Mouse (Mus musculus) cerebellum, adult (tissue): ENCODE results near the gene Sart3.
"Not testable (repeated sequence)": the region's sequence is repeated elsewhere in the genome, so short reads cannot be mapped to it uniquely, and the experiment has no call there.

Source experiments
- ATAC-seq: cut with Nextera tagmentation; 2 replicates; pipeline ENCODE4 v1.9.2; 2017; ENCODE audit warnings: mild to moderate bottlenecking, moderate library complexity, mixed read lengths; ENCODE audit not compliant: insufficient number of reproducible peaks, low FRiP score, low TSS enrichment

Gene Sart3

GRCm38 (mm10) chr5:113772450-113772895 is at the start of gene Sart3, which contains the start of gene Iscu:
Gene Sart3, minus strand, starts transcription at chr5:113772510.
Gene Iscu, plus strand, starts transcription at chr5:113772748.
- peak; percentile 71 for ATAC-seq

GRCm38 (mm10) chr5:113818572-113818971 is 46.3 kb upstream of the Sart3 start:
- no peak for ATAC-seq

- ATAC-seq = peak; percentile 49; the same call in 1 of the 2 replicates
These were observed 43.4 kb upstream of the Sart3 start for GRCm38 (mm10) chr5:113815638-113816152.

GRCm38 (mm10) chr5:113815041-113815389 is 42.7 kb upstream of the Sart3 start:
- ATAC-seq = no peak

DNA sequence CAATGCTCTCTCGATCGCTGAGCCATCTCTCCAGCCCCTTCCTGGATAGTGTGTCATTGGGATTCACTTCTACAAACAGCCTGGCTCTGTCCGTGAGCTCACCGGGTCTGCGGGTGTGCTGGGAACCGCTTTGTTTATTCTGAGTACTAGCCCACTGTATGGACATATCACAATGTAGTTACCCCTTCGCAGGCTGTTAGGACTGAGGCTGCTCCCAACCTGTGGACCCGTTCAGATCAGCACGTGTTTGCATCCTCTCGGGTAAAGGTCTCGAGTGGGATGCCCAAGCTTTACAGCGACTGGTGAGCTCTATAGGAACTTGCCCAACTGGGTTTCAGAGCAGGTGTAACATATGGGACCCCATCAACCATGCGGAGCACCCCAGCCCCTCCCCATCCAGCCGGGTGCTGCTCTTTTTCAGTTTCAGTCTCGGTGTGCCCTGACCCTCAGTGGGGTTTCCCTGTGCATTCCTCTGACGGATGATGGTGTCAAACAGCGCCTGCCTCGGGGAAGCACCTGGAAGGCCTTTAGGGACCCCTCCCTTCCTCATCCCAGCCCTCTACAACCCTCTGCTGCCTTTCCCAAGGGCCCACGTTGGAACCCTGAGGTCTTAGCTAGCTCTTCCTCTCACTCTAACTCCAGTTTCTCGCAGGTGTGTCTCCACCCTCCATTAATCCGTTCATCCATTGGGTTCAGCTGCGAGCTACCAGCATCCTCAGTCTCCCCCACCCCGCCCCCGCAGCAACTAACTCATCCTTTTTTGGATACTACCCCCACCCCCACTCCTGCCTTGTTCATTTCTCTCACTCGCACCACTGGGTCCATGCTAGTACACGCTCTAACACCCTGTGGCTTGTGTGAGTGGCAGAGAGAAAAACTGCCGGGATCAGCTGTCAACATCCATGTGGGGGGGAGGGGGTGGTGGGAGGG is 42.1 kb upstream of the Sart3 start:
- no peak for ATAC-seq

- ATAC-seq = no peak
These were observed 41.3 kb upstream of the Sart3 start for GRCm38 (mm10) chr5:113813608-113814007.

- no peak for ATAC-seq
These were observed 40.3 kb upstream of the Sart3 start for GRCm38 (mm10) chr5:113812638-113813037.

DNA sequence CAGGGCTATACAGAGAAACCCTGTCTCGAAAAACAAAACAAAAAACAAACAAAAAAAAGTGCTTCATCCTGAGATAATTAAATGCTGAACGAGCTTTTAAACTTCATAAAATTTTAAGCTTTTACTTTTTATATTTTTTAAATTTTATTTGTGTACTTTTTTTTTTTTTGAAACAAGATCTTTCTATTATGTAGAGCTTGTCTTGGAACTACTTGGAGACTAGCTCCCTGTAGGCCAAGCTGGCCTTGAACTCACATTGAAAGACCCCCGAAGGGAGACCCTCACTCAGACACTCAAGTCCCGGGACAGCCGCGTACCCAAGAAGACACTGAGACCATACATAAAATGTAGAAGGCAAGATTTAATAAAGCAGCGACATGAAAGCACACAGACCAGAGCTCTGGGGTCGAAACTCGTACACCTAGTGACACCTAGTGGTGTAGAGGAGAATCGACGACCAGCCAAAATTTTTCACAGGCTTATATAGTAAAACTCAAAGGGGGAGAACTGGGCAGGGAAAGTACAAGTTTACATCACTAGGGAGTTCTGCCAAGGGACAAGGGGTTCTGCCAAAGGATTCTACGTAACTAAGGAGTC is 39.6 kb upstream of the Sart3 start:
- ATAC-seq = not testable (repeated sequence)

GRCm38 (mm10) chr5:113810111-113810510 is 37.8 kb upstream of the Sart3 start:
- ATAC-seq = no peak

DNA sequence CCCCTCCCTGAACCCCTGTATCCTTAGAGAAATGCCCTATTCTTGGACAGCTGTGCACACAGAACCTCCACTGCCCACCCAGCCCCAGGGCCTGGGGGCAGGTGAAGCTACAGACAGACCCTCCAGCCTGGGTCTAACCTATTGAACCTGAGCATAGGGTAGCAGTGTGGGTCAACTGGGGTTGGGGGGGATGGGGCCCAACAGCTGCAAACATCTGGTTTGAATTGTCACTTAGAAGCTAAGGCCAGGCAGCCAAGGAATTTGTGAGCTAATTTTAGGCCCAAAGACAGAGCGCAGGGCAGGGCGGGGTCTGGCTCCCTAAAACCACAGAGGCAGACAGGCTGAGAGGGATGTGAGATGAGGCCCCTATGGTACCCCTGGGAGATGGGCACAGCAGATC is 35.9 kb upstream of the Sart3 start:
- ATAC-seq = no peak

DNA sequence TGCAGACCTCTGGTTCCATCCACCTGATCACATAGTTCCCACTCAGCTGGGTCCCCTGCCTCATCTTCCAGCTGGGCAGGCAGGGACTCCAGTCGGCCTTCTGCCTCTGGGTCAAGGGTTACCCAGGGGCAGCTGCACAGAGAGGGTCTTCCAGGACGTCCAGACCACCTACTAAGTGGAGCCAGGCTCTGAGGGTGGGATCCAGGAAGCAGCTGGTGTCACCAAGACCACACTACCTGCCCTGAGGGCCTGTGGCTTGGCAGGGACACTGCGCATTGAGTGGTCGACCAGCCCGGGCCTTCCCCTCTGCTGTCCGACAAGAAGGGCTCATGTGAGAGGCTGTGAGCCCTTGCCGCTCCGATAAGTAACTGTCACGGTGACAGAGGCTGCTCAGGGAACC is 35.4 kb upstream of the Sart3 start:
- no peak for ATAC-seq

DNA sequence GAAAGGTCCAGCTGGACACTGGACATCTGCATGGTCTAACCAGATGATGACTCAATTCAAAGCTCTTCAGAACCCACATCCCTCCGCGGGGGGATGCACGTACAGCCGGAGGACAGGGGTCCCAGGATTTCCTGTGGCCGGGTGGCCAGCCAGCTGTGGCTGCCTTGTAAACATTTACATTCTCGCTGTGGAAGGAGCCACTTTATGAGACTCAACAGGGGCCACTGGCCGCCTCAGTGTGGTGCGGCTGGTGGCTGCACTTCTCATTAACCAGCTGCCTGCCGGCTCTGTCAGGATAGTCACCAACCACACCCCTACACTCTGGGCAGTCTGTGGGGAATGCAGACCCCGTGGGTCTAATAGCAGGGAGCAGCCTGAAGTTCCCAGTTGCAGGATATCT is 34.1 kb upstream of the Sart3 start:
- ATAC-seq = no peak

DNA sequence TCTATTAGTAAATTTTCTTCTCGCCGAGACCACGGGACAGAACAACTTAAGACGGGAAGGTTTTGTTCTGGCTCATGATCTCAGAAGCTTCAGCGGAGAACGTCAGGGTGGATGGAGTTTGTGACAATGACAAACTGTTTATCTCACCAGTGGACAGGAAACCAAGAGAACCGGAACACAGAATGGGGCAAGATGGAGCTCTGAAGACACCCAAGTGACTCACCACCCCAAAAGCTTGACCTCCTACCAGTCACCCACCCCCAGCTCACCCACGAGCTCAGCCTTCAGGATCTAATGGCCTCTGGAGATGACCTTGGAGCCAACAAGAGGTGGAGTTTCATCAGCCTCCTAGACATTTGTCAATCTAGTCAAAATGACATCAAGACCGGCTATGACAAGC is 33.0 kb upstream of the Sart3 start:
- no peak for ATAC-seq

DNA sequence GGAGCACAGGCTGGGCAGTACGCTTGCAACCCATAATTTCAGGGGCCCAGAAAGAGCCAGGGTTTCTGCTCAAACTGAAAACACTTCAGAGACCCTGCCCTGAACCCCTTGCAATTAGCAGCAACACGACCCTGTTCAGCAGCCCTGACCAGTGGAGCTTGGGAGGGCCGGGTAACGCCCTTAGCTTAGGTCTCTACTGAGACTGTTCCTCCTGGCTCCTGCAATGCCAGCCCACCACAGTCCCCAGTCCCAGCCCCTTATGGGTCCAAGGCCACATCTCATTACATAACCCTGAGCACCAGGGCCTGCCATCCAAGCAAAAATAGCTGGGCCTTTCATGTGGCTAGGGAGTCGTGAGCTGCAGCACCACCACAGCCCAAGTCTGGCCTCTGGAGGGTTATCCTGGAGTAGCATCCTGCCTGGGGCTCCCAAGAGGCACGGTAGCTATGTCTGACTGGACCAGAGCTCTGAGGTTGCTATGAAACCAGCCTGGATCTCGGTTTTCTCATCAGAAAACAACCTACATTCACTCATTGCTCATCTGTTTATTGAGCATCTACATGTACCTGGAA is 32.2 kb upstream of the Sart3 start:
- no peak for ATAC-seq

- ATAC-seq = no peak
These were observed 28.0 kb upstream of the Sart3 start, which contains the start of gene Tmem119 for GRCm38 (mm10) chr5:113800280-113800679. Gene Tmem119, minus strand, starts transcription at chr5:113800516.

GRCm38 (mm10) chr5:113799691-113800090 is 27.4 kb upstream of the Sart3 start:
- no peak for ATAC-seq

GRCm38 (mm10) chr5:113798525-113798924 is 26.2 kb upstream of the Sart3 start:
- no peak for ATAC-seq

DNA sequence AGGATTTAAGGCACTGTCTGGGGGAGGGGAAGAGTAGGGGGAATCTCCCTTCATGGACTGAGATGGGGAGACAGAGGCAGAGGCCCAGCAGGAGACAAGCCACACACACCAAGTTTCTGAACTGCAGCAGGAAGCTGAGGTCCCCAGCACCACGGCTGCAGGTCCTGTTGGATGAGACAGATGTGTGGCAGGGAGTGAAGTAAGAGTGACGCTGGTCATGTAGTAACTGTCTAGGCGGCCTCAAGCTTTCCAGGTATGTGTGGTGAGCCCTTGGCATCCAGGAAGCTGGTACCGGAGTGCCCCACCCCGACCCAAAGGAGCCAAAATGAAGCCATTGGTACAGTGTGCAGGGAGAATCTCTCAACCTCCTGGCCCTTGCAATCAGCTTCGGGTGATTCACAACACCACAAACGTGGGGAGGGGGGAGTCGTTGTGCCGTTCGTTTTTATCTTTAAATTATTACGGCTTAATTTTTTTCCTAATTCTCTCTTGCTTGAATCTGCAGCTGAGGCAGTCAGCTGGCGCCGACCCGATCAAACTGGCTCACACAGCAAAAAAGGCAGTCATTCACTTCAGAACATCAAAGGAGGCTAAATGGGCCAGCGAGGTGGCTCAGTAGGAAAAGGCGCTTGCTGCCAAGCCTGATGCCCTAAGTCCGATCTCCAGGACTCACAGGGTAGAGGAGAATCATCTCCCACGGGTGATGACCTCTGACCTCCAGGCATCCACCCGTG is 25.0 kb upstream of the Sart3 start:
- ATAC-seq = no peak

GRCm38 (mm10) chr5:113796401-113797148 is 24.3 kb upstream of the Sart3 start:
- no peak for ATAC-seq
